Mouse (Mus musculus) forebrain, embryonic 16.5 days (tissue): ENCODE measurements around the gene Slc35f2. TPM values are rescaled to one million over a fixed set of nuclear protein-coding genes. Genes with fewer than 3 reads are reported as not detected.

ENCODE experiments used
- ATAC-seq: fragments of 200-750 bp; cut with Nextera tagmentation; 2 replicates; pipeline ENCODE4 v1.8.0; 2017; ENCODE audit warnings: mild to moderate bottlenecking, moderate library complexity
- H3K27ac ChIP-seq: fragments of 300-500 bp; sonication (generic); 2 replicates; pipeline ENCODE4 v1.5.1; 2014; ENCODE audit warnings: low read length, control low read depth
- H3K27me3 ChIP-seq: fragments of 300-500 bp; sonication (generic); replicated peaks from 2 replicates; pipeline ENCODE4 v1.6.1; 2014; ENCODE audit warnings: low read length; ENCODE audit not compliant: control insufficient read depth, insufficient read depth
- H3K36me3 ChIP-seq: fragments of 300-500 bp; sonication (generic); 2 replicates; pipeline ENCODE4 v1.6.1; 2014; ENCODE audit not compliant: control insufficient read depth, insufficient read depth
- H3K4me1 ChIP-seq: fragments of 300-500 bp; sonication (generic); replicated peaks from 2 replicates; pipeline ENCODE4 v1.6.1; 2014; ENCODE audit warnings: low read length; ENCODE audit not compliant: control insufficient read depth, insufficient read depth
- H3K4me2 ChIP-seq: fragments of 300-500 bp; sonication (generic); 2 replicates; pipeline ENCODE4 v1.6.1; 2014; ENCODE audit warnings: mild to moderate bottlenecking, low read length, control low read depth
- H3K4me3 ChIP-seq: fragments of 300-500 bp; sonication (generic); replicated peaks from 2 replicates; pipeline ENCODE4 v1.5.1; 2014; ENCODE audit warnings: mild to moderate bottlenecking, low read length, control low read depth
- H3K9ac ChIP-seq: fragments of 300-500 bp; sonication (generic); replicated peaks from 2 replicates; pipeline ENCODE4 v1.6.1; 2014; ENCODE audit warnings: low read depth, low read length, control low read depth
- H3K9me3 ChIP-seq: fragments of 300-500 bp; sonication (generic); 2 replicates; pipeline ENCODE4 v1.6.1; 2016; ENCODE audit warnings: low read length; ENCODE audit not compliant: control insufficient read depth
- WGBS: fragments of 180-500 bp; shearing (Covaris S2); extraction: QIAGEN DNeasy Blood & Tissue Kit; methylation state at CpG from one replicate; pipeline ENCODE4 v1.1.7; 2014; 5-methylcytosine and 5-hydroxymethylcytosine counted together
- polyA plus RNA-seq: library from polyadenylated mRNA; unstranded; fragments of >200 nt; fragmentation: Nextera tagmentation; extraction: Ambion mirVana; gene quantifications from 2 replicates; pipeline ENCODE4 v1.2.1, GENCODE M21; 2015

Slc35f2 gene
- 12.8 and 14.0 TPM in 2 replicates for polyA plus RNA-seq

GRCm38 (mm10) chr9:53771344-53772021, at the start of gene Slc35f2:
Gene Slc35f2, plus strand, starts transcription at chr9:53771538.
- Histone ChIP-seq H3K27me3 (0 out of 2 replicates have a peak, but pooled peaks cover 2% of the 10 kb centered on the region), H3K4me1 (peaks cover 11% of the 10 kb centered on the region), H3K4me2 (peak within 1 kb of the TSS; percentile 83), H3K27ac (no peak within 1 kb of the TSS), H3K4me3 (peak within 1 kb of the TSS; percentile 66), H3K9ac (peak within 1 kb of the TSS; percentile 68), H3K9me3 (0 out of 2 replicates have a peak, but pooled peaks cover 2% of the 10 kb centered on the region), H3K36me3 (no peaks in the 10 kb centered on the region)
- WGBS: under 1% methylated on average over 50 of the region's 50 CpGs
- peak; percentile 90 for ATAC-seq

GRCm38 (mm10) chr9:53740829-53741404, 30.4 kb upstream of the Slc35f2 start:
- Histone ChIP-seq H3K27me3 (no peaks in the 10 kb centered on the region), H3K27ac (no peak overlapping the region), H3K36me3 (no peaks in the 10 kb centered on the region), H3K4me2 (no peak overlapping the region), H3K9ac (no peak overlapping the region), H3K4me3 (no peak overlapping the region), H3K4me1 (no peaks in the 10 kb centered on the region), H3K9me3 (no peaks in the 10 kb centered on the region)
- ATAC-seq: no peak
- WGBS: 71% methylated on average over 3 of the region's 3 CpGs

GRCm38 (mm10) chr9:53750411-53750810, 20.9 kb upstream of the Slc35f2 start:
- ATAC-seq: no peak

GRCm38 (mm10) chr9:53750899-53751298, 20.4 kb upstream of the Slc35f2 start:
- Histone ChIP-seq H3K4me3 (no peak overlapping the region), H3K9ac (no peak overlapping the region), H3K4me1 (no peaks in the 10 kb centered on the region), H3K27ac (no peak overlapping the region), H3K4me2 (no peak overlapping the region), H3K27me3 (0 out of 2 replicates have a peak, but pooled peaks cover 4% of the 10 kb centered on the region), H3K9me3 (no peaks in the 10 kb centered on the region), H3K36me3 (no peaks in the 10 kb centered on the region)
- WGBS: 52% methylated on average over 5 of the region's 5 CpGs
- no peak for ATAC-seq

More at GRCm38 (mm10) chr9:53750411-53750810, 20.9 kb upstream of the Slc35f2 start:
- H3K4me3 ChIP-seq: no peak overlapping the region
- H3K36me3 ChIP-seq: no peaks in the 10 kb centered on the region
- no peak overlapping the region for H3K4me2 ChIP-seq
- H3K4me1 ChIP-seq: no peaks in the 10 kb centered on the region
- no peaks in the 10 kb centered on the region for H3K9me3 ChIP-seq
- H3K27ac ChIP-seq: no peak overlapping the region
- WGBS: 92% methylated on average over 13 of the region's 13 CpGs
- H3K27me3 ChIP-seq: 0 out of 2 replicates have a peak, but pooled peaks cover 4% of the 10 kb centered on the region
- no peak overlapping the region for H3K9ac ChIP-seq

GRCm38 (mm10) chr9:53754801-53755200, 16.5 kb upstream of the Slc35f2 start:
- ATAC-seq: no peak
- Histone ChIP-seq H3K36me3 (no peaks in the 10 kb centered on the region), H3K9ac (no peak overlapping the region), H3K4me1 (no peaks in the 10 kb centered on the region), H3K27me3 (0 out of 2 replicates have a peak, but pooled peaks cover 4% of the 10 kb centered on the region), H3K9me3 (no peaks in the 10 kb centered on the region), H3K4me3 (no peak overlapping the region), H3K27ac (no peak overlapping the region), H3K4me2 (no peak overlapping the region)

GRCm38 (mm10) chr9:53758142-53758541, 13.2 kb upstream of the Slc35f2 start:
- Histone ChIP-seq H3K9ac (no peak overlapping the region), H3K27ac (no peak overlapping the region), H3K36me3 (no peaks in the 10 kb centered on the region), H3K27me3 (0 out of 2 replicates have a peak, but pooled peaks cover 4% of the 10 kb centered on the region), H3K4me1 (no peaks in the 10 kb centered on the region), H3K4me3 (no peak overlapping the region), H3K4me2 (no peak overlapping the region), H3K9me3 (no peaks in the 10 kb centered on the region)
- no peak for ATAC-seq
- 97% methylated on average over 2 of the region's 2 CpGs for WGBS

- no peaks in the 10 kb centered on the region for H3K4me1 ChIP-seq
- no peak overlapping the region for H3K4me3 ChIP-seq
- no peak overlapping the region for H3K4me2 ChIP-seq
- 0 out of 2 replicates have a peak, but pooled peaks cover 2% of the 10 kb centered on the region for H3K9me3 ChIP-seq
- 87% methylated on average over 8 of the region's 8 CpGs for WGBS
- H3K9ac ChIP-seq: no peak overlapping the region
- H3K27ac ChIP-seq: no peak overlapping the region
- H3K36me3 ChIP-seq: no peaks in the 10 kb centered on the region
- H3K27me3 ChIP-seq: no peaks in the 10 kb centered on the region
- ATAC-seq: no peak
These were observed 6.6 kb upstream of the Slc35f2 start for GRCm38 (mm10) chr9:53764697-53765096.

GRCm38 (mm10) chr9:53768486-53768885, 2.9 kb upstream of the Slc35f2 start:
- no peak overlapping the region for H3K27ac ChIP-seq
- no peak for ATAC-seq
- 88% methylated on average over 5 of the region's 5 CpGs for WGBS
- H3K4me1 ChIP-seq: peaks cover 11% of the 10 kb centered on the region
- H3K36me3 ChIP-seq: no peaks in the 10 kb centered on the region
- no peak overlapping the region for H3K4me2 ChIP-seq
- no peak overlapping the region for H3K9ac ChIP-seq
- 0 out of 2 replicates have a peak, but pooled peaks cover 2% of the 10 kb centered on the region for H3K27me3 ChIP-seq
- 0 out of 2 replicates have a peak, but pooled peaks cover 2% of the 10 kb centered on the region for H3K9me3 ChIP-seq
- no peak overlapping the region for H3K4me3 ChIP-seq

GRCm38 (mm10) chr9:53770771-53771343, 481 bp upstream of the Slc35f2 start:
- 49% methylated on average over 12 of the region's 12 CpGs for WGBS
- H3K9me3 ChIP-seq: 0 out of 2 replicates have a peak, but pooled peaks cover 2% of the 10 kb centered on the region
- ATAC-seq: 0 out of 2 replicates have a peak, but pooled peaks have one; percentile 8
- peak overlapping the region; percentile 83 for H3K4me2 ChIP-seq
- H3K36me3 ChIP-seq: no peaks in the 10 kb centered on the region
- H3K27me3 ChIP-seq: 0 out of 2 replicates have a peak, but pooled peaks cover 2% of the 10 kb centered on the region
- H3K4me3 ChIP-seq: peak overlapping the region; percentile 66
- peaks cover 11% of the 10 kb centered on the region for H3K4me1 ChIP-seq
- H3K27ac ChIP-seq: no peak overlapping the region
- H3K9ac ChIP-seq: no peak overlapping the region
